Mouse (Mus musculus): Measurements from ENCODE around the gene Smim6. TPM values are rescaled to one million over a fixed set of nuclear protein-coding genes. Genes with fewer than 3 reads are reported as not detected.

Gene Smim6
- total RNA-seq (2021), result not detected

- intact Hi-C loops (cut with DNase I), result loop anchor here (10.0 kb wide), 1 partner anchor 177 kb away; no protein-coding TSS in a partner anchor
- no peak for DNase-seq (ENCODE audit: low spot score in 2 of 2)
These were observed at the start of gene Smim6 for GRCm38 (mm10) chr11:115911632-115912376. Smim6 (plus strand) TSS chr11:115912017.

- intact Hi-C loops (cut with DNase I), result no loop called here
- no peak for DNase-seq (ENCODE audit: low spot score in 2 of 2)
These were observed 47.9 kb upstream of the Smim6 start for GRCm38 (mm10) chr11:115863895-115864294.

- intact Hi-C loops (cut with DNase I), result no loop called here
- no peak for DNase-seq (ENCODE audit: low spot score in 2 of 2)
These were observed 42.4 kb upstream of the Smim6 start for GRCm38 (mm10) chr11:115869393-115869792.

- intact Hi-C loops (cut with DNase I), result no loop called here
- no peak for DNase-seq (ENCODE audit: low spot score in 2 of 2)
These were observed 39.4 kb upstream of the Smim6 start for GRCm38 (mm10) chr11:115872437-115872836.

GRCm38 (mm10) chr11:115875935-115876334 is 35.9 kb upstream of the Smim6 start:
- DNase-seq (ENCODE audit: low spot score in 2 of 2), result no peak
- intact Hi-C loops (cut with DNase I), result no loop called here

- intact Hi-C loops (cut with DNase I), result no loop called here
These were observed 35.4 kb upstream of the Smim6 start for GRCm38 (mm10) chr11:115876438-115876837.

GRCm38 (mm10) chr11:115877174-115877755 is 34.6 kb upstream of the Smim6 start:
- intact Hi-C loops (cut with DNase I), result no loop called here
- no peak for DNase-seq (ENCODE audit: low spot score in 2 of 2)

More at GRCm38 (mm10) chr11:115876438-115876837, 35.4 kb upstream of the Smim6 start:
- no peak for DNase-seq (ENCODE audit: low spot score in 2 of 2)

- no peak for DNase-seq (ENCODE audit: low spot score in 2 of 2)
- intact Hi-C loops (cut with DNase I), result no loop called here
These were observed 33.7 kb upstream of the Smim6 start for GRCm38 (mm10) chr11:115878071-115878470.

- no peak for DNase-seq (ENCODE audit: low spot score in 2 of 2)
- intact Hi-C loops (cut with DNase I), result no loop called here
These were observed 30.8 kb upstream of the Smim6 start for GRCm38 (mm10) chr11:115881002-115881401.

GRCm38 (mm10) chr11:115883251-115883650 is 28.6 kb upstream of the Smim6 start:
- DNase-seq (ENCODE audit: low spot score in 2 of 2), result no peak
- intact Hi-C loops (cut with DNase I), result no loop called here

GRCm38 (mm10) chr11:115884361-115884760 is 27.5 kb upstream of the Smim6 start:
- intact Hi-C loops (cut with DNase I), result no loop called here
- DNase-seq (ENCODE audit: low spot score in 2 of 2), result no peak

- DNase-seq (ENCODE audit: low spot score in 2 of 2), result no peak
- intact Hi-C loops (cut with DNase I), result no loop called here
These were observed 26.5 kb upstream of the Smim6 start for GRCm38 (mm10) chr11:115885281-115885680.

GRCm38 (mm10) chr11:115886446-115886845 is 25.4 kb upstream of the Smim6 start:
- no peak for DNase-seq (ENCODE audit: low spot score in 2 of 2)
- intact Hi-C loops (cut with DNase I), result no loop called here

GRCm38 (mm10) chr11:115888020-115888419 is 23.8 kb upstream of the Smim6 start:
- no peak for DNase-seq (ENCODE audit: low spot score in 2 of 2)
- intact Hi-C loops (cut with DNase I), result no loop called here

GRCm38 (mm10) chr11:115889159-115889558 is 22.7 kb upstream of the Smim6 start:
- no peak for DNase-seq (ENCODE audit: low spot score in 2 of 2)
- intact Hi-C loops (cut with DNase I), result no loop called here

GRCm38 (mm10) chr11:115892213-115892612 is 19.6 kb upstream of the Smim6 start:
- DNase-seq (ENCODE audit: low spot score in 2 of 2), result no peak
- intact Hi-C loops (cut with DNase I), result no loop called here

- intact Hi-C loops (cut with DNase I), result no loop called here
- DNase-seq (ENCODE audit: low spot score in 2 of 2), result no peak
These were observed 18.7 kb upstream of the Smim6 start for GRCm38 (mm10) chr11:115893071-115893470.

GRCm38 (mm10) chr11:115894755-115895520 is 16.9 kb upstream of the Smim6 start:
- DNase-seq (ENCODE audit: low spot score in 2 of 2), result no peak
- intact Hi-C loops (cut with DNase I), result no loop called here

- intact Hi-C loops (cut with DNase I), result no loop called here
- no peak for DNase-seq (ENCODE audit: low spot score in 2 of 2)
These were observed 13.4 kb upstream of the Smim6 start for GRCm38 (mm10) chr11:115898446-115898845.

- peak; percentile 15 for DNase-seq (ENCODE audit: low spot score in 2 of 2)
- intact Hi-C loops (cut with DNase I), result no loop called here
These were observed 12.9 kb upstream of the Smim6 start for GRCm38 (mm10) chr11:115898886-115899285.

All from left cerebral cortex, postnatal 36 days (tissue).